ENCODE assay signal across 11 mouse cellular contexts in genomic region chr1:121618550-121618949, GRCm38 (mm10).
"Had no signal": no experiment of that assay in that cellular context is flagged by ENCODE, and none has a peak within 500 bp of the region (broad histone marks: within the 10 kb centered on the region; RNA-seq: fewer than 3 reads in every experiment).

No protein-coding gene starts in this region.

- DNase-seq: kidney, adult 2 months; kidney, postnatal 25 days; layer of hippocampus, adult 9-11 months; liver, embryonic 13.5 days; lung, adult 2 months; lung, postnatal 14 days; lung, postnatal 4 days; midbrain, embryonic 14.5 days had no signal

- H3K9ac ChIP-seq: liver, embryonic 13.5 days had no signal

- H3K4me3 ChIP-seq: layer of hippocampus, adult 2 months; liver, embryonic 13.5 days had no signal

- H3K27ac ChIP-seq: kidney, postnatal 0 days; layer of hippocampus, adult 2 months; liver, embryonic 13.5 days had no signal

- H3K27me3 ChIP-seq: liver, embryonic 13.5 days had no signal

- H3K36me3 ChIP-seq: liver, embryonic 13.5 days had no signal

- H3K4me1 ChIP-seq: liver, embryonic 13.5 days had no signal

- H3K4me2 ChIP-seq: liver, embryonic 13.5 days; midbrain, embryonic 11.5 days had no signal
